Mouse (Mus musculus): ENCODE data around the gene Casp3.

DNA sequence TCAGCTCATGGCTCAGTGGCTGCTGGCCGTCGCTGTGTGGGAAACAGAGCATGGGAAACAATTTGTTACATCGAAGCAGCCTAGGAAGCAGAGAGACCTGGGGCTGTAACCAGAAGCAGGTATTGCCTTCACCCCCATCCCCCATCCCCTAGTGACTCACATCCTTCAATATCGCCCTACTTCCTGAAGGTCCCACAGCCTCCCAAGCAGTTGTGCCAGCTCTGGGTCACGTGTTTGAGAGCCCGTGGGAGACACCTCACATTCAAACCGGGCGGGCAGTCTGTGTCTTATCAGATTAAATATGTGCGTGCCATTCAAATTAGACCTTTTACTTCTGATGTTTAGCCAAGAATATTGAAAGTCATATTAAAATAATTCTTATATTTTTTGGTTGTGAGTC lies 34.8 kb downstream of the Casp3 start:
- TF ChIP-seq CTCF (IDR thresholded peaks at IDR 0.05; ENCODE audit: low read depth, low read length) (no peak), POLR2A (IDR thresholded peaks at IDR 0.05; ENCODE audit: extremely low read depth, insufficient read depth, low read length) (no peak)

Measured in liver, adult 2 months (tissue).